Mouse (Mus musculus): ENCODE measurements at regions not wholly inside any gene's neighbourhood (a gene's known extent, or its start where the extent isn't known, plus 50 kb on each side); places are given as distances from the start of the nearest gene placed in this dataset.

DNA sequence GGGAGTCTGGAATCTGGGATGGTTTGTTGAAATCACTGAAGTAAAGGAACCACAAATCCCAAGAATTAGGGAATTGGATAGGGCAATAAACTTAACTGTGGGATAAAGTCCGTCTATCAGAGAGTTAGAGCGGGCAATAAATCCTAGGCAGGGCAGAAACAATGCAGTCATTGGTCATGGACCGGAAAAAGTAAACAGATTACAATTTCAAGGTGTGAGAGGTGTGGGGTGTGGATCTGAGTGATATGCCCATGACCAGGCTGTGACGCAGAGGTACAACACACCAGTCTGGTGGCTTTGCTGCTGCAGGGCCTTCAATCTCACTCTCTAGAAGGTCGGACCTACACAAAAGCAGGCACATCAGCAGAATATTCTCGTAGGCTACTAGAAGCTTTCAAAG lies 206.1 kb upstream of the Klf14 start:
- DNase-seq (ENCODE audit: low spot score): no peak

DNA sequence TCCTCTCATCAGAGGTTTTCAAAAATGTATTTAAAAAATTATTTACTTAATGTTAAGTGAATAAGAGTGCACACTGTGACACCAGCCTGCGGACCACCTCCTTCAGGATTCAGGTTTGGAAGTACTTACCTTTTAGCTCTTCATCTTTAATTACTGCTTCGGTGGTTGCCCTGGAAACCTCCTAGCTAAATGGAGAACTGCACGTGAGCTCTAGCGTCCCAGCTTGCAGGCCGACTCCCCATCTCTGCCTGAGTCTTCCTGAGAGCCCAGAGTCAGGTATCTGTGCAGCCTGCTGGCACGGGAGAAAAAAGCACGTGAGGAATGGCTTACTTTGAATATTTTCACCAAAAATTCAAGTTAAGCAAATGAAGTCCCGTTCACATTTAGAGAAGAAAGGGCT lies 207.5 kb upstream of the Klf14 start:
- no peak for DNase-seq (ENCODE audit: low spot score)

DNA sequence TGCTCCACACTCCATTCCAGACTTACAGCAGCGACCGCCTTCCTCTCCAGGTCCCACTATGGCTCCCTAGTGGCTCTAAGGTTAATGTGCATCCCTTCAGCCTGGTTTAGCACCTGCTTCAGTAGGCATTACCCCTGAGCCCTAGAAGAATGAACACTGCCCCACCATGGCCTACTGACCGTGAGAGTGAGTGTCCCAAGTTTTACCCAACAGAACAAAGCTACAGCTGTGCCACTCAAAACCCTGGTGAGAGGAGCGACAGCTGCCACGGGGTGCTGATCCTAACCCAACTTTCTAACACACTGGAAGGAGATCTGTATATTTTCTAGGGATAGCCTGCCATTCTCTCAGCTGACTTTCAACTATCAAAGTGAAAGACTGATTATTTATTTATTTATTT lies 208.9 kb upstream of the Klf14 start:
- DNase-seq (ENCODE audit: low spot score): no peak

DNA sequence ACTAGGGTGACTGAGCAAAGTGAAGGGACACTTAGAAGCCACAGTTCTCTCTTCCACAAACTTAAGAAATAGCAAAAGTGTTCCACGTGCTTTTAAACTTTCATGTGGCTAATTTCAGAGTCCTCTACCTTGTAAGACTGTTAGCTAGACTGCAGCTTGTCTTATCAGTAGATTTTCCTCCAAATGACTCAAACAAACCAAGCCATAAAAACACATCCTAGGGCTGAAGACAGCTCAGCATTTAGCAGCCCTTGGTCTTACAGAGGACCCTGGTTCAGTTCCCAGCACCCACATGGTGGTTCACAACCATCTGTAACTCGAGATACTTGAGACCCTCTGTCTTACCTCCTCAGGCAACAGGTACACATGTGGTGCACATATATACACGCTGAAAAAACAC lies 209.9 kb upstream of the Klf14 start:
- no peak for DNase-seq (ENCODE audit: low spot score)

DNA sequence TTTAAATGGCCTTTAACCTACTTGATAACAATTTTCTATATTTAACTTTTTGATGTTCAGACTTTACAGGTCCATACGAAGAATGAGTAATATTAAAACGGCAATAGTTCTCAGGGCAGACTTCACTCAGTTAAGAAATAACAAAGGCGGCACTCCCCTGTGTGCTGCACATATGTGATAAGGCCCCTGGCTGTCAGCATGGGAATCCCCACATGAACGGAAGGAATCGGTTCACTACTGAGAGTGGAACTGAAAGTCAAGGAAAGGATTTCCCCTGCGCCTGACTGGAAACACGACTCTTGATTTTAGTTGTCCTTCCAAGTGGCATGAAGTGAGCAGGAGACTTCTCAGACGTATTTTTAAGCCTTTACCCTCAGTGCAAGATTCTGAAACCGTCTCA lies 210.5 kb upstream of the Klf14 start:
- no peak for DNase-seq (ENCODE audit: low spot score)

DNA sequence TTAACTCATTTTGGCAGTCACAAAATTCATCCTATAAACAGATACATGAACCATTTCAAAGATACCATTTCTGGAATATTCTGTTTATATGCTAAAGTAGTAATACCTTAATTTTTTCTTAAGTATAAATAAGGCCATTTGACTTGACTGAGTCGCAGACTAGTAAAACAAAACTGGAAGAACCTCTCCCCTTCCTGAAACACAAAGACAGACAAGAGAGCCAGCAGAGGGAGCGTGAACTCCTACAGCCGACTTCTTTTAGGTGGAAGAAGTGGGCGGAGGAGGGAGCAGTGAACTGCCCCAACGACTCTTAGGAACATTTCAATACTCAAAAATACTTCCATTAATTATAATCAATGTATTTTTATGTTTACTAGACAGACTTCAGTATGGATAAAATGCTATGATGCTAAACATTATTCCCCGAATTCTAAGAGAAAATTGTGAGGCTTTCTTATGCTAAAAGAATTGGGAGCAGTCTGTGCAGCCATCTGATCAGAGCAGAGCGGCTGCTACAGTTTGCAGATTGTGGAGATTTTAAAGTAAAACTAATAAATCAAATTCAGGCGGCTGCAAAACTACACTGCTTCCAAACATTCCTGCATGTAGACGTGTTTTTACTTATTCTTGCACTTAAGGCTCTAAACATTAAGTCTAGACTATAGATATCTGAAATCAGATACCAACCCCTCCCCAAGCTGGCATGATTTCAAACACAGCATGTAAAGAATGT lies 211.2 kb upstream of the Klf14 start:
- no peak for DNase-seq (ENCODE audit: low spot score)

DNA sequence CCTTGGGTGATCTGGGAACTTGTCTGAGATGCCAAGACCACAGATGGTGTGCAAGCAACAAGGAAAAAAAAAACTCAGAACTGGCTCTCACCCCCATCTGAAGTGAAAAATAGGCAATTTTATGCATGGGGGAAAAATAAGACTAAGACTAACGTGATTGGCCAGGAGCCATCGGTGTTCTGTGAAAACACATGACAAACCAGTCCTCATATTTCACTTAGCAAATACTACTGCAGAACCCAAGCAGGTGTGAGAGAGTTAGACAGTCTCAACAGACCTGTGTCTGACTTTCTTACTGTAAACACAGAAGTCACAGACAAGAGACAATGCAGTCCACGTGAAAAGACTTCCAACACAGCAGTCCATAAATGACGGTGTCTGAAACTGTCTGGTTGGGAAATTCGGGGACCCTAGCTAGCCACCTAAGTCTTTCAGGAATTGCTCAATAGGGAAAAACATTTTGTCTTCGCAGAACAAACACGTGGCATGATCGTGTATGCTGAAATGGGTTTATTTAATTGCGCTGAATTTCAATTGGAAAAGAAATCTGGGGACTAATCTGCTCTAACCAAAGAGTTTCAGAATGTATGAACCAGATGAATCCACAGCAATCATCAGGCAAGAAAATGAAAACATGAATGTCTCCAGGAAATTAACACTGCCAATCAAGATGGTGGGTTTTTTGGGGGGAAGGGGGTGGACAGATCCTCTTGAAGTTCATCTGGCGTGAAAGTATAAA lies 213.1 kb upstream of the Klf14 start:
- no peak for DNase-seq (ENCODE audit: low spot score)

DNA sequence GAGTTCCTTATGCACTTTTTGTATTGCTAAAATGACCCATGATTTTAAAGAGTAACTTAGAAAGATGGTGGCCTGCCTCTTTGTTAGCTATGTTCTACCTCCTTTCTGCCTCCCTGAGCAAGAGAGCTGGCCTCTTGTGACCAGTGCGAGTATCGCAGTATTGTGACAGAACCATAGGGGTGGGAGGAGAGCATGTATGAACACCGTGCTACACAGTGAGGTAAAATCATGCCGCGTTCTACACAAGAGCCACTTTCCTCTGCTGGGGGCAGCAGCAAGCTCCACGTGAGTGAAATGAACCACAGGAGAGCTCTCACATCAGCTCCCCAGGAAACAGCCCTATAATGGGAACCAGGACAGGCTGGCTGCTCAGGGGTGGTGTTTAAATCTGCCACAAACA lies 216.9 kb upstream of the Klf14 start:
- no peak for DNase-seq (ENCODE audit: low spot score)

DNA sequence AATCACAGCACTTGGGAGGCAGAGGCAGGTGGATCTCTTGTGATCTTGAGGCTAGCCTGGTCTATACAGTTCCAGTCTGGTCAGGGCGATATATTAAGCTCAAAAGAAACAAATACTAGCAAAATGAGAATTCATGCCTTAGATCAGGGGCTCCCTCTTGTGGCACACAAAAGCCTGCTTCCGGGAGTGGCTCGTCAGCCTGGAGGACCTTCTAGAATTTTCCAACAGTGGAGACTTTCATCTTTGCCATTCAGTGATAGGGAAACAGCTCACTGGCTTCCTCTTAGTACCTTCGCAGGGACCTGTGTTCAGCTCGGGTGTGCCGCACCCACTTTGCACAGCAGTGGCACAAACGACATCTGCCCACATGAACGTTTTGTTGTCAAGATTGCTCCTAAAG lies 217.5 kb upstream of the Klf14 start:
- peak; percentile 36 for DNase-seq (ENCODE audit: low spot score)

DNA sequence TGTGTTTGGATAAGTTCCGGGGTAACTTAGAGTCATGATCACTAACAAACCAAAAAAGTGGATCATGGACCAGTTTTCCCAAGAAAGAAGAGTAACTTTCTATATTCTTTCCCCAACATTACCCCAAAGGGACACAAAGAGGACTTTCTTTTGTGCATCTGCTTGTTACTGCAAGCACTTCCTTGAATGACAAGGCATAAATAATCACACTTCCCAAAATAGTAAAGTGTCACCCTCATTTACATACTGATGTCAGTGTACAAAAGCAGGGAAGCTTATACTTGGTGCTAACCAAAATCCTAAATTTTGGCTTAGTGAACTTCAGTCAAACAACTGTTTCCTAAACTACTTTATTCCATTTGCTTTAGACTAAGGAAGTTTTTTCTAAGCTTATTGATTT lies 218.0 kb upstream of the Klf14 start:
- DNase-seq (ENCODE audit: low spot score): no peak

DNA sequence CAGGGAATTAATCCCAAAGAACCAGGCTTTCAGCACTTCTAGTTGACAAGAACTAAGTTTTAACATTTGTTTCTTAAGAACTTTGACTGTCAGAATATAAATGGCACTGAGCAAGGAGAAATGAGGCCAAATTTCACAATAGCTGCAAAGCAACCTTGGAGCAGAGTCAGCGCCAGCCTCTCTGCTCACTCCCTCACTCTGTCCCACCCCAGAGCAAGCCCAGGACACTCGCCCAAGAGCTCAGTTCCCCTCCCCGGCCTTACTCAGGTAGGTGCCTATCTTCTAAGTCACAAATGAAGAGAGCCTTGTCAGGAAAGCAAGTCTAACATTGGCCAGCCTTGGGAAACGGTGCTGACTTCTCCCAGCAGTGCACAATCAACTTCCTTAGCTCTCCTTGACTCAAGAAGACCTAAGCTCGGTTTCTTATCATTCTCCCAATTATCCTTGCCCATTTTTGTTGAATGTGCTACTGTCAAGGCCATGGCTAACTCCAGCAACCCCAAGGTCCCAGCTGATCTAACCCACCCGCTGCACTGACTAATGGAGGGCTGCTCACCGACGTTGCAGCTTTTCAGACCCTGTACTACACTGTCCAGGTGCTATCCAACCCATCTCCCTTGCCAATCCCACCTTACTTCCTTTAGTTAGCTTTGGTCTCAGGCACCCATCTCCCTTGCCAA lies 219.5 kb upstream of the Klf14 start:
- DNase-seq (ENCODE audit: low spot score): no peak

DNA sequence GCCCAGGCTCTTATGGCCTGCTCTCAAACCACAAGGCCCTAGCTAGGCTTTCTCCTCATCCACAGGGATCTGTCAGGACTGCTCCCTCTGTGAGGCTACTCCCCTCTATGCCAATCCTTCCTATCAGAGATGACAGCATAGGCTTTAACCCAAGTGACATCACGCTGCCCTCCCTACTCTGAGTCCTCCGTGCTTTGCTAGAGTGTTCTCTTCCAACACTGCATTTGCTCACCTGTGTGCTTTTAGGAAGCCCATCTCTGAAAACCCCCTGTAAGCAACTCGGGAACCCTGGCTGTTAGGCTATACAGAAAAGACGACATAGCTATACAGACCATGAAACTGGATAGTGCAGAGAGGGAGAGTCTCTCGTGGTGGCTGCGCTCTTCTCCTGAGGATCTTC lies 216.3 kb upstream of the Mkln1 start:
- DNase-seq (ENCODE audit: low spot score): no peak

DNA sequence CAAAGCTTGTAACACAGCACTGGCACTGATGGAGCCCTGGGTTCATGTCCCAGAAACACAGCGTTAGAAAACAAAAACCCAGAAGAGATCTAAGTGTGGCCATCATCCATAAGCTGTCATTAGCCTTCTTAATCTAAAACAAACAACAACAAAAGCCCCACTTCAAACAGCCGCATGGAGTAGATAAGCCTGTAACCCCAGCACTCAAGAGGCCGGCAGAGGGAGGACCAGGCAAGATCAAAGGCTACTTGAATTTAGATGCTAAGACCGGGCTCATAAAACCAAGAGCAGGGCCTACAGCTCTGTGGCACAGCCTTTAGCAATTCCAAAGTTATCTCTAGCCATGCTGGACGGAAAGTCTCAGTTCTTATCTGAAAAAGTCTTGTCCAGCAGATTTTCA lies 215.4 kb upstream of the Mkln1 start:
- DNase-seq (ENCODE audit: low spot score): no peak

DNA sequence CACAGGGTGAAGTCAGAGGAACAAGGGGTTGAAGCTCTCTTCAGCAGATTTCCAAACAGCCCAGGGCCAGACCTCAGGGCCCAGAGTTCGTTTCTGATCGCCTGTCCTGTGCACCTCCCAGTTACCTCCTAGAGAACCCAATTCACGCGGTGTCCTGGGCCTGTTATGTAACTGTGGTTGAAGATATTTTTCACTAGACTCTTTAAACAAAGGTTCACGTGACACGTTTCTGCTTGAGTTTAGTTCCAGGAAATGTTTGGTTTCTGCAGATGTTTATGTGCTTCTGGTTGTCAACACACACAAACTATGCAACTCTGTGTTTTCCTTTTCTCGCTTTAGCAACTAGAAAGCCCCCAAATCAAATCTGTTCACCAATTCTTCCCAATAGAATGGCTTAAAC lies 214.0 kb upstream of the Mkln1 start:
- no peak for DNase-seq (ENCODE audit: low spot score)

DNA sequence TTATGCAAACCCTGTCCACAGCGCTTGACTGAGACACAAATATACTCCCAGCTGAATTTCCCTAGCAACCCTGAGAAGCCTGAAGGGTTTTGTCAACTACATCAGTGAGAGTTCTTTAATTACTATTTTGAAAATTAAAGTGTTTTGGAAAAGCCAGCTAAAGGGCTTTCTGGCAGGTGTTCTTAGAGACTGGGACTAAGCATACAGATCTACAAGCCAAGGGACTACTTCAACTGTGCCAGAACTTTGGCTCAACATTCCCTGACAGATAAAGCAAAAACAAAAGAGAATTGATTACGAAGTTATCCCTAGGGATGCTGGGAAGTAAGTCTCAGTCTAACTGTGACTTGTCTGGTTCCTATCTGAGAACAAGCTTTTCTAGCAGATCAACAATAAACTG lies 213.4 kb upstream of the Mkln1 start:
- no peak for DNase-seq (ENCODE audit: low spot score)

DNA sequence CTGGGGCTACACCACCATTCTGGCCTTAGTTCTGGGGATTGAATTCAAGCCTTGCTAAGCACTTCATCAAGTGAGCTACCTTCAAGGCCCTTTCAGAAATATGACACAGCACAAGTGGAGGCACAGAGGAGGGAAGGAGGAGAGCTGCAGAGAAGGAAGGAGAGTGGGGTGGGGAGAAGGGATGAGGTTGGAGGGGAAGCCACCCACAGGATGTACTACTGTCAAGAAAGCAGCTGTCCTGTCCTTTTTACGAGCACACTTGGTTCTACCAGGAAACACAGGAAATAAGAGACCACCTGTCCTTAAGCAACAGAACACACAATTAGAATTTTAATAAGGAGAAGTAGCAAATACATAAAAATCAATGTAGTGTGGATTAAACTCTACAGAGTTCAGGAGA lies 210.5 kb upstream of the Mkln1 start:
- DNase-seq (ENCODE audit: low spot score): no peak

DNA sequence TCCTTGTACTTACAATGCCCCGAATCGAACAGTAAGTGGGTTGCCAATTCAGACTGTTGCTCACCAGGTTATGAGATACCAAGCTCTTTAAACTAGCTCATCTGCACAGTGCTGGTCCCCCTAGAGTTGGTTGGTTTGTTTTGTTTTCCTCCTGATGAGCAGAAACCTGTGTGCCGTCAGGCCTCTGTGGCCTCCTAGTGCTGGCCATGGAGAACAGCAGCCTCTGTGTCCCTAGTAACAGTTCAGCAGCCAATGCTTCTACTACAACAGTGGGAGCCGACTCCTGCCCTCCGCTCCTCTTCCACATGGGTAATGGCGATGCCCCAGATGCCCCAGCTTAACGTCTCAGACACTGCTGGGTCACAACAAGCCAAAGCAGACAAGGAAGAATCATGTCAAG lies 209.5 kb upstream of the Mkln1 start:
- no peak for DNase-seq (ENCODE audit: low spot score)

DNA sequence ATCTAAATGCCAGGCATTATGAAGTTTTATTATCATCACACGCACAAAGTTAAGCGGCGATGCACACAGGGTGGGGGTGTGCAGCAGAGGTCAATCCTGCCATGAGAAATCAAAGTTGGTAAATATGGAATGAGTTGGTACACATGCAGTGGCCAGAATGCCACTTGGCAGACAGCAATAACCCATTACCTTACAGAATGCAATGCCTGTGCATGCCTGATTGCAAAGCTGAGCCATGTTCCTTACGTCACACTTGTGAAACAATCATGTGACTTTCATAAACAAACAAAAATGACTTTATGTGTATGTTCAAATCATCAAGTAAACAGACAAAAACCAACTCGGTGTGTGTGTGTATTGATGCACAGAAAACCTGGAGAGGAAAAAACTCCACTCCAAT lies 208.5 kb upstream of the Mkln1 start:
- DNase-seq (ENCODE audit: low spot score): no peak

DNA sequence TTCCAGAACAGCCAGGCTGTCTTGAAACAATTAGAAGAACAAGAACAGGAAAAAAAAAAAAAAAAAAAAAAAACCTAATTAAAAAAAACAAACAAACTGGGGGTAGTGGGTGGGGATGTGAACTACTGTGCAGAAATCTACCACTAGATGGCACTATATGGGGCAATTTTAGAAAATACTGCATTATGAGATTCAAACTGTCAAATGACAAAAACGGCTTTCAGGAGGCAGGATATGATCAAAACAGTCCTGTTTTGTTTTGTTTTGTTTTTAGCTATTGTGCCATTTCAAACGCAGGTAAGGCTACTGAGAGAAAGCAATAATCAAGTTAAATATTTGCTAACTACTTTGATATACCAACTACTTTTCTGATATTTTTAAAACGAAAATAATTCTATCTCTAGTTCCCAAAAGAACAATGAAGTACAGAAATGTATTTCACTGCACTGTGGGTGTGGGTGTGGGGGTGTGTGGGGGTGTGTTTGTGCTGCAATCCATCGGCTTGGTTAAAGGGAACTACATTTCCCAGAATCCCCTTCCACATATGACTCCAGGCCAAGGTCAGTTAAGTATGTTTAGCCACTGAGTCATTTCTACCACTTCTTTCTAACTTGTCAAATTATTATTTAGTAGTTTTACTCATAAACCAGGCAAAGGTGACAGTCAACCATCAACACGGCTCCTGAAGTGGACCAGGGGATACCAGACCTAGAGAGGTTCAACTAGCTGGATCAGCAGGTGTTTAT lies 207.7 kb upstream of the Mkln1 start:
- DNase-seq (ENCODE audit: low spot score): no peak

DNA sequence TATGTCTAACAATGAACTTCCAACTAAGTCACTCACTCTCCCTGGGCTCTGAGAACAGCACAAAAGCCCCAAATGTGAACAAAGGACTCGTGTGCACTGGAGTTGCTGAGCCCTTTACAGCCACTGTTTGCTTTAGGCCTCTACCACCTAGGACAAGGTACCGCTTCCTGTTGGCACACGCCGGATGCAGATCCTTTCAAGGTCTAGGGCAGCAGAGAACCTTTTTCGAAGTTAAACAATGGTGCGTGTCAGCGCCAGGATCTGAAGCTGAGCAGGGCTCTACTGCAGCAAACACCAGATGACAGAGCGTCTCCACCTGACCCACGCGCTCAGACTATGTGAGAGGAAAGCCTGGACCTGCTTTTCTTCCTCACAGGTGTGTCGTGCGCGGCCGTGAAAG lies 207.0 kb upstream of the Mkln1 start:
- DNase-seq (ENCODE audit: low spot score): no peak

DNA sequence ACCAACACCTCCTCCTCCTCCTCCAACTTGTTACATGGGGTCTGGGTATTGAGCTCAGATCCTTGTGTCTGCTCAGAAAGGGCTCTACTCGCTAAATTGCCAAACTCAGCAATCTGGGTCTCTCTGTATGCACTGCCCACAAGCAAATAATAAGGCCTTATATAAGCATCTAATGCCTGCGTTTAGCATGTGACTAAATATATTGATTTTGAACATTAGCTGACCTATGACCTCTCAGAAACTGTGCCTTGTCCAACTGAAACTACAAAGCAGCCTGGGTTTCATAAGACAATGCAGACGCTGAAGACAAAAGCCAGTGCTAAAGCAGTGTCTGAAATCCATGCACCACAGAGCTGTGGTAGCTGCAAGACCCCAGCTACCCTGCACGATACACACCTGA lies 206.3 kb upstream of the Mkln1 start:
- no peak for DNase-seq (ENCODE audit: low spot score)

DNA sequence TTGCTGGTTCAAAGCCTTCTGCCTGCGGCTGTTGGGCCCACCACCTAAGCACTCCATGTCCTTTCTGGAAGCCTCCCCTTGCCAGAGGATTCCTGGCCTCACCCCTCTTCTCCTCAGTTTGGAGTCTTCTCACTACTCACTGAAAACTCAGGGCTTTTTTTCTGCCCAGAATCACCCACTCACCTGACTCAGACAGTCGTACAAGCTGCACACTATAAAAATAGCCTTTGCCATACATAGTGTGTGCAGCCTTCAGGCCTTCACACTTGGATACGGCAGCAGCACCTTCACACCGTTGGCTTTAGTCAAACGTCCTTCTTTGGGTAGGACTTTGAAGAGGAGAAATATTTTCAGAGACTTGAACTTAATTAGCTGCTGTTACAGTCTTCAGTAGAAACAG lies 205.3 kb upstream of the Mkln1 start:
- no peak for DNase-seq (ENCODE audit: low spot score)

Measured in spleen, adult 12 weeks (tissue).